Mouse (Mus musculus) lung, adult 10 weeks (tissue): Measurements from ENCODE around the gene Rprd2. TPM values are rescaled to one million over a fixed set of nuclear protein-coding genes. Genes with fewer than 3 reads are reported as not detected.

Experiments
- polyA plus RNA-seq: library from polyadenylated mRNA; stranded (reverse); fragments of 350-450 nt; fragmentation: Illumina TruSeq; extraction: RNeasy Lipid Tissue Mini Kit (QIAGEN cat#74804); gene quantifications from one replicate; pipeline ENCODE4 v1.2.3, GENCODE M21; 2014; ENCODE audit warnings: low read depth, low replicate concordance; ENCODE audit not compliant: insufficient read depth

Rprd2 gene
- polyA plus RNA-seq = 5.7 TPM

GRCm38 (mm10) chr3:95818571-95819288 lies at the start of gene Rprd2:
Gene Rprd2 (minus strand): TSS chr3:95818863.

GRCm38 (mm10) chr3:95855502-95856089 lies 36.9 kb upstream of the Rprd2 start, which contains the start of gene Prpf3:
Gene Prpf3 (minus strand): TSS chr3:95855885.

GRCm38 (mm10) chr3:95760106-95760505 lies 58.6 kb downstream of the Rprd2 start, which contains the start of gene Tars2:
Gene Tars2 (minus strand): TSS chr3:95760206.

GRCm38 (mm10) chr3:95739353-95740104 lies 79.1 kb downstream of the Rprd2 start, which contains the start of gene Ecm1:
Gene Ecm1 (minus strand): TSS chr3:95739569.

Other genes with a start within 250 kb of the Rprd2 start
- 17.7 TPM for gene Golph3l, start 229.9 kb downstream of the Rprd2 start, polyA plus RNA-seq
- 61.9 TPM for gene Ensa, start 193.9 kb downstream of the Rprd2 start, polyA plus RNA-seq
- 167 TPM for gene Mcl1, start 160.1 kb downstream of the Rprd2 start, polyA plus RNA-seq
- gene Adamtsl4, start 130.9 kb downstream of the Rprd2 start, polyA plus RNA-seq = 23.2 TPM
- 101 TPM for gene Ecm1, start 79.3 kb downstream of the Rprd2 start, polyA plus RNA-seq
- gene Tars2, start 58.7 kb downstream of the Rprd2 start, polyA plus RNA-seq = 17.0 TPM
- 21.4 TPM for gene Prpf3, start 37.0 kb upstream of the Rprd2 start, polyA plus RNA-seq
- gene Mrps21, start 52.7 kb upstream of the Rprd2 start, polyA plus RNA-seq = 239 TPM
- gene Ciart, start 63.4 kb upstream of the Rprd2 start, polyA plus RNA-seq = 5.9 TPM
- 313 TPM for gene BC028528, start 73.1 kb upstream of the Rprd2 start, polyA plus RNA-seq
- gene Aph1a, start 75.1 kb upstream of the Rprd2 start, polyA plus RNA-seq = 86.4 TPM
- gene Car14, start 85.8 kb upstream of the Rprd2 start, polyA plus RNA-seq = 16.3 TPM
- 47.6 TPM for gene Anp32e, start 110.4 kb upstream of the Rprd2 start, polyA plus RNA-seq
- gene Plekho1, start 177.1 kb upstream of the Rprd2 start, polyA plus RNA-seq = 84.1 TPM
- gene Vps45, start 239.6 kb upstream of the Rprd2 start, polyA plus RNA-seq = 19.7 TPM